Mouse (Mus musculus): Measurements from ENCODE around the gene Gm45521.

The Gm45521 gene

DNA sequence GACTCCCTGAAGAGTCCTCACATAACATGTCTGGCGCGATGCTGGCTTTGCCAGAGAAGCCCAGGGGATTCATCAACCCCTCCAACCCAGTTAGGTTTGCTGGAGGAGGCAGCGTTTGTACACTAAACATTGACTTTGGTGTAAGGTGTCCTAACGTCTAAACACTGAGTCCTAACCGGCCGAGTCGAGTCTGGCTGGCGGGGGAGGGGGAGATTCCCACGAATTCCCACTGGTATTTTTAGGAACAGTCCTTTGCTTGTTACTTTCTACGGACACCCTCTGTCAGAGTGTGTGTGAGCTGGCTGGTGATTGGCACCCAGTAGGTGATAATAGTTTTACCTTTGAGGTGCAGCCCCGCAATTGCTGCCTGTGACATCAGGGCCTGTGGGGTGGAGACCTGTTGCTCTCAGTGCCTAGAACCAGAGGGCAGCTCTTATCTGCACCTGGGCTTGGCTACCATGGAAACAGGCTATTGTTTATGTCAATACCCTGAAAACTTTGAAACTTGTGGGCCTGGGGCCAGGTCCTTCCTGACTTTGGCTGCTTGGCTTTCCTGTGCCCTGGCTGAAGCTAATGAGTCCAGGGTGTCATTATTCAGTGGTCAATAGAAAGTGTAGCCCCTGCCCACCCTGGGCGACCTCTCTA is 4.4 kb upstream of the Gm45521 start:
- DNase-seq, result no peak

DNA sequence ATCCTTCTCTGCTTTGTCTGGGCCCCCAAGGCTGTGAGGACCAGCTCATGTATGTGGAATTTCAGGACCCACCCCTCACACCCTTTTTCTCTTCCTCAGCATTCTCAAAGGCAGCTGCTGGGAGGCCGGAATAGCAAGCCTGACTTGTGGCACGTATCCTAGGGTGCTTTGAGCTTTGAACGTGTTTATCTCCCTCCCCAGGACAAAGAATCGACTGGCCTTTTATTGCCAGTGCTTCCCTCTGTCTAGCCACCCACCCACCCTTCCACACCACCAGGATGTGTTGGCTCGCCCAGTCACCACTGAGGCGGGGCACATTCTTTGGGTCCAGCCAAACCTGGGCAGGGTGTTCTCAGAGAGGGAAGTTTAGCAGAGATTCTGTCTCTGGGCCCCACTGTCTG is 3.0 kb upstream of the Gm45521 start:
- DNase-seq, result no peak

DNA sequence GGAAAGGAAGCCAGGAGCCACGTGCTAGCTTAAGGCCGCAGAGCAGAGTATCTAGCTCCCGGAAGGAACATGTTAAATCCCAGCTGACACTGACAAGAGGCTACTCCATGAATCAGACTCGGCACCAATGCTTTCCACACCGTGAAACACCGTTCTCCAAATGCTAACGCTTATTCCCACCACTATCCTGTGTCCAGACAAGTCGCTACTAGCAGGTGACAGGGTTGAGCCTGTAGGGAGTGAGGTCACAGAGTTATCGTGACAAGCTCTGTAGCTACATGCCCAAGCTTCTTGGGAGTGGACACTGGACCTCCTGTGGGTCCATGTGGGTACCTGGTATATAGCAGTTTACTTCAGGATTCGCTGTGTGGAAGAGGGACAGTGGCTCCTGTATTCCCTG is 661 bp upstream of the Gm45521 start:
- DNase-seq, result no peak

GRCm38 (mm10) chr14:7960616-7961015 is 3.5 kb downstream of the Gm45521 start:
- peak; percentile 54 to 67 for DNase-seq

DNA sequence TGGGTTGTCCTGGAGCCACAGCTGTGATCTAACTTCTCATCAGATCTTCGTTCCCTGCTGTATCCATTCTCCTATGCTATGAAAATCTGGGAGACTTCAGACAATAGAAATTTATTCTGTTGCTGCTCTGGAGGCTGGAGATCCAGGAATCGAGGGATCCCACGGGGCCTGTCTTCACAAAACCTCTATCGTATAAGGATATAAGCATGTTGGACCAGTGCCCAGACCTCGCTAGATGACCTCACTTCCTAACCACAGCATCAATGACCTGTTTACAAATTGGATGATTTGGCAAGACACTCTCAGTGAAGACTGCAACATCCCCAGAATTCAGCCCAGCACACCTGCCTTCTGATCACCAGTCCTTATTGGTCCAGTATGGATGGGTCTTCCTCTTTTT is 4.6 kb downstream of the Gm45521 start:
- no peak for DNase-seq

GRCm38 (mm10) chr14:7962626-7963025 is 5.5 kb downstream of the Gm45521 start:
- DNase-seq, result no peak

- DNase-seq, result no peak
These were observed 6.1 kb downstream of the Gm45521 start for GRCm38 (mm10) chr14:7963160-7963559.

GRCm38 (mm10) chr14:7964219-7964889 is 7.3 kb downstream of the Gm45521 start:
- DNase-seq, result peak; percentile 72 to 83

DNA sequence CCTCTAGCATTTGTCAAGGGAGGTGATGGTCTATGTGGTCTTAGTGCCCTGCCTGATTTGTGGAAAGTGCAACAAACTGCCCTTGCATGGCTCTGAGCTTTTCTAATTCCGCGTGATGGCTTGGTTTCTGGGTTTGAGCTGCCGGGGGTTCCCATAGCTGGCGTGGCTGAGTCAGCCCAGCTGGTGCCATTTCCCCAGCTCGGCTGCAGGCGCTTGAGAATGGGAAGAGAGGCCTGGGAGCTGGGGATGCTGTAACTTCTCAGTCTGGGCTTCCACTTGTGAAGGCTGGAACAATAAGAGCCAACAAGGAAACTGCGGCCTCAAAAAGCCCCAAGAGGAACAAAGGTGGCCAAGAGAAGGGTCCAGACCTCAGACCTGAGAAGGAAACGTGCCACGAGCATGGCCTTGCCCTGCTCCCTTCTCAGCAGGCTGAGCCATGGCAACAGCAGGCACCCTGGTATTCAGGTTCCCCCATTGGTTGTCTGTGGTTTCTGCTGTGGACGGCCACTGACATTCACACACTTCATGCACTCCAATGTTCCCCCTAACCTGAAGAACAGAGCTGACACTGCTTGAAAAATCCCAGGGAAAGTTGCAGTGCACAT is 14.9 kb downstream of the Gm45521 start:
- no peak for DNase-seq

DNA sequence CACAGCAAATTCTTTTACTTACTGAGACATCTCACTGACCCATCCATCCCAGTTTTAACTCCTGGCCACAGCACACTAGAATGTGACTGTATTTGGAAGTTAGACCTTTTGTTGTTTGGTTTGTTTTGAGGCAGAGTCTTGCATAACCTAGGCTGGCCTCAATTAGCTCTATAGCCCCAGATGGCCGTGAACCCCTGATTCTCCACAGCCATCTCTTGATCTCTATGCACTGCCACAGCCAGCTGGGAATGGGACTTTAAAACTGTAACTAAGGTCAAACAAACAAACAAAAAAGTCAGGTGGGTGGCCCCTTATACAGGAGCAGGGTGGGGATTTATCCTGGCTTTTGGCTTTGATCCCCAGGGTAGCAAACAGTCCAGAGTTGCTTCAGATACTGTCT is 17.6 kb downstream of the Gm45521 start:
- no peak for DNase-seq

DNA sequence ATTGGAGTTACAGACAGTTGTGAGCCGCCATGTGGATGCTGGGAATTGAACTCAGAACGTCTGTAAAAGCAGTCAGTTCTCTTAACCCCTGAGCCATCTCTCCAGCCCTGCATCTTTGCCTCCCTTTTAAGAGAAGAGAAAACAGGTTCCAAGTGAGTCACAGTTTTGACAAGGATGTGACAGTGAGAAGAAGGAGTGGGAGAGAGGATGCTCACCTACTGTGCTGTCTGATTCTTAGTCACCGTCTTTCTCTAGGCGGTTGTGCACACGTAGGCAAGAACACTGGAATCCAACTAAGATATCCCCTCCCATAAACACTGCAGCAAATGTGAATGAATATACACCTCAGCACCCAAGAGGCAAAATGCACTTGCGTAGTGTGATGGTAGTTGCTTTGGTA is 18.1 kb downstream of the Gm45521 start:
- no peak for DNase-seq

DNA sequence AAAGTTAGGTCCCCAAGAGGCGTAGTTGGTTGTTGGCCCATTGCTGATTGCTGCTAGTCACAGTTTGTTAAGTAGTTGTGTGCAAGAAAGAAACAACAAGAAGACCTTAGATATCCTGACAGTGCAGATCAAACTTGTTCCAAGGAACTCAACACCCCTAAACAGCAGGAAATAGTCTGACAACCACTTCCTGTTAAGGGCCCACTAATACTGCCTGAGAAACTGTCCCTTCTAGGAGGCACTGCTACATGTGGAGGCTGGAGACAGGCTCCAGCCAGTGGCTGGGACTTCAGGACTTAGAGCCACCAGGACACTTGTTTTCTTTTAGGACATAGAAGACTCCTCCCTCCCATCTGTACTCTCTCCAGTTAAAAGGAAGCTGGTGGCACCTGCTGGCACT is 20.4 kb downstream of the Gm45521 start:
- DNase-seq, result no peak

GRCm38 (mm10) chr14:7978183-7978582 is 21.1 kb downstream of the Gm45521 start:
- DNase-seq, result no peak

DNA sequence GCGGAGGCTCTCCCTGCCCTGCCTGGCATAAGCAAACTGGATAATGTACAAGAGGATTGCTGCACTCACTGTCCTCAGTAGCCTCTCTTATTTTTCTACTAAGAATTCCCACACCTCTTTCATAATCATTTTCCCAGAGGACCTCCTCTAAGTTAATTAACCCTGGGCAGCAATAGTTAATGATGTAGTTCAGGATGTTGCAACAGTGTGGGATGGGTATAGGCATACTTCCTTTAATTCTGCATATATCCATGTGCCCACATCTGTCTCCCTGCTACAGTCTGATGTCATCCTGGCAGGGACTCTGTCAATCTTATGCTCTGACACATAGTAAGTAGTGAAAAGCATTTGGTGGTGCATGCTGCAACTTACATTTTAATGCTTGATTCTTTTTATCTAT is 24.1 kb downstream of the Gm45521 start:
- no peak for DNase-seq

DNA sequence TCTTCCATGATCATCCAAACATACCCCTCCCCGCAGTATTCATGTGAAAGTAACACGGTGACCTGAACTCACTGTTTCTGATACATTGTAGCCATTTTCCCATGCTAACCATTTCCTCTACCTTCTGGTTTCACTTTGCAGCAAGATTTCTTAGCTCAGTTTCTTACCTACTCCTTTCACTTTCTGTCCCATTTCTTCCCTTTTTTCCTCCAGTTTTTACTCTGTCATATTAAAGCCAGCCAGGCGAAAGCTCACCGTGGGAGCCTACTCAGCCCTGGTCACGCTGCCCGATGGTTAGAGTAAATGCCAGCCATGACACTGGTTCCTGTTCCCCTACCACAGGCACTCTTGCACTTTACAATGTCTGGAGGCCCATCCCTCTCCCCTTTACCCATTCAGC is 29.8 kb downstream of the Gm45521 start:
- no peak for DNase-seq

- no peak for DNase-seq
These were observed 32.3 kb downstream of the Gm45521 start for GRCm38 (mm10) chr14:7989371-7989770.

DNA sequence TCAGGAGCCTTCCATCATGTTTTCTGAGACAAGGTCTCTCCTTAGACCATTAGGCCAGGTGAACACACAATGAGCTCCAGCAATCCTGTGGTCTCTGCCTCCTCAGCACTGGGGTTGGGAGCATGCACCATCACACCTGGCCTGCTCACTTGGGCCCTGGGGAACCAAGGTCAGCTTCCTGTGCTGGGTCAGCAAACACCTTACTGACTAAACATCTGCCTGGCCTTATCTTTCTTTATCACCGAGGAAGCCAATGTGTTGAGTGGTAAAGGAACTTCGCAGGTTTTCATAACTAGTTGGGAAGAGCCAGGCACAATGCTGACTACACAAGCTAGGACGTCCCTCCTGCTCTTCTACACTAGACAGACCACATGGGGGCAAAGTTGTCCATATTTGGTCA is 32.9 kb downstream of the Gm45521 start:
- DNase-seq, result no peak

GRCm38 (mm10) chr14:7991108-7991776 is 34.2 kb downstream of the Gm45521 start:
- DNase-seq, result no peak

- DNase-seq, result no peak
These were observed 35.1 kb downstream of the Gm45521 start for GRCm38 (mm10) chr14:7992158-7992557.

- DNase-seq, result peak in 1 of 2 experiments; percentile 12
These were observed 37.2 kb downstream of the Gm45521 start, which contains the start of gene Dnase1l3 for GRCm38 (mm10) chr14:7994271-7994767. Gene Dnase1l3 (minus strand): TSS chr14:7994573.

- DNase-seq, result peak; percentile 94
These were observed 40.2 kb downstream of the Gm45521 start for GRCm38 (mm10) chr14:7997255-7997696.

GRCm38 (mm10) chr14:7999030-7999429 is 41.9 kb downstream of the Gm45521 start:
- DNase-seq, result no peak

GRCm38 (mm10) chr14:7999435-7999834 is 42.3 kb downstream of the Gm45521 start:
- DNase-seq, result no peak
